Mouse (Mus musculus) mouse trophoblast stem cell (cell line): ENCODE results near the gene 5830473C10Rik.
"Not testable (repeated sequence)": the region's sequence is repeated elsewhere in the genome, so short reads cannot be mapped to it uniquely, and the experiment has no call there.

Experiments
- in situ Hi-C, 2 experiments: fragments of 300-500 bp; cut with MseI, MboI; formaldehyde crosslinking; loops; 2 replicates in 1 of 2; 3 replicates in 1 of 2; pipeline ENCODE4 v1.15.1; 2025

The 5830473C10Rik gene

GRCm38 (mm10) chr5:90591936-90592335, 31.0 kb downstream of the 5830473C10Rik start:
- in situ Hi-C loops: loop anchor here in 1 of 2 experiments (25.0 kb wide), 1 partner anchor 205 kb away; no protein-coding TSS in a partner anchor

GRCm38 (mm10) chr5:90594945-90595344, 34.0 kb downstream of the 5830473C10Rik start:
- in situ Hi-C loops: loop anchor here in 1 of 2 experiments (25.0 kb wide), 1 partner anchor 208 kb away; no protein-coding TSS in a partner anchor

GRCm38 (mm10) chr5:90596155-90596554, 35.2 kb downstream of the 5830473C10Rik start:
- in situ Hi-C loops: loop anchor here in 1 of 2 experiments (25.0 kb wide), 1 partner anchor 209 kb away; no protein-coding TSS in a partner anchor

DNA sequence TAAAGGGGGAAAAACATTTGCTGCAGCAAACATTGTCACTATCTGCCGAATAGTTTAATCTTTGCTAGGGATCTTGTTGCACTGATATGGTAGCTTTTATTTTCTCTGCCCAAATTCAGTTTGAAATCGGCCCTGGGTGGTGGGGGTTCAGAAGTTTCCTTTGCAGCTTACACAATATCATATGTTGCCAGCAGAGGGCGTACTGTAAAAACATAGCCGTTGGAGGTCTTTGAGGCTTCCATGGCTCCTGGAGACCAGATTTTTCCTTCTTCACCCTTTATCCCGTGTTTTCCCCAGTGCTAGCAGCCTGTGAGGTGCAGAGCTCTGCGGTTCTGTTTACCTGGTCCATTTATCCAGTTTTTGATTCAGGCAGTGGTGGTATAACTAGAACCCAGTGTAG, 40.6 kb downstream of the 5830473C10Rik start:
- in situ Hi-C loops: no loop called here

- in situ Hi-C loops: no loop called here
Observed at GRCm38 (mm10) chr5:90603407-90603923, 42.6 kb downstream of the 5830473C10Rik start.

DNA sequence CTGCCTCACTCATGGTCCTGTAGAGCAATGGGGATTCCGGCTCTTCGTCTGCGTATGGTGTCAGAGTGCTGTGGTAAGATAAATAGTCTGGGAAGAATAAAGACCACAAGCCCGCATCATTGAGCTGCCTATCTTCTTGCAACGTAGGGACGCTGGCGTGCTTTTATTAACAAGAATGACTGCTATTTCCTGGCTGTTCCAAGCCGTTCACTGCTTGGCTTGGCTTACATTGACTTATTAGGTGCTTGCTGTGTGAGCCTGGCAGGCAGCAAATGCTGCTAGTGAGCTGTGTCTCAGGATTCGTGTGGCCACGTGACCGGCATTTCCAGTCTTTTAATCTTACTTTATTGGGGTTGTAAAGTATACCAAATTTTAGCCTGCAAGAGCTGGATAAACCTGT, 48.0 kb downstream of the 5830473C10Rik start:
- in situ Hi-C loops: loop anchor here (5.0 kb wide), 2 partner anchors 33 to 38 kb away; partner anchors contain the start of gene Rassf6 (in 1 of the 2)

DNA sequence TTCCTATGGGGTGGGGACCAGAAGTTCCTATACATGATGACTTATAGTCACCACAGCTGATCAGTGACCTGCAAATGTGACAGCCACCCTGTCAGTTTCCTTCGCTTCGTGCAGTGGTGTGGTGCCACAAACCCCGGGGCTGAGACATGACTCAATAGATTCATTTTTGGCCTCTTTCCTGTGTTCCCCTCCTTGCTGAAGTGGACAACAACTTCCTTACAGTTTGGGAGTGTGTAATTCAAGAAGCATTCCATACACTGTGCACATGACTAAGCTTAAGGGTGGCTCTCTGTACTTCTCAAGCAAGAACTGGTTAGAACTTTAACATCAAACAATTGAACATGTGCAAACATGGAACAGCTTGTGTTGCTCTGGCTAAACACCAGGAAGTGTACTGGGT, 50.5 kb downstream of the 5830473C10Rik start:
- in situ Hi-C loops: no loop called here

GRCm38 (mm10) chr5:90611996-90612611, 51.2 kb downstream of the 5830473C10Rik start:
- in situ Hi-C loops: no loop called here

DNA sequence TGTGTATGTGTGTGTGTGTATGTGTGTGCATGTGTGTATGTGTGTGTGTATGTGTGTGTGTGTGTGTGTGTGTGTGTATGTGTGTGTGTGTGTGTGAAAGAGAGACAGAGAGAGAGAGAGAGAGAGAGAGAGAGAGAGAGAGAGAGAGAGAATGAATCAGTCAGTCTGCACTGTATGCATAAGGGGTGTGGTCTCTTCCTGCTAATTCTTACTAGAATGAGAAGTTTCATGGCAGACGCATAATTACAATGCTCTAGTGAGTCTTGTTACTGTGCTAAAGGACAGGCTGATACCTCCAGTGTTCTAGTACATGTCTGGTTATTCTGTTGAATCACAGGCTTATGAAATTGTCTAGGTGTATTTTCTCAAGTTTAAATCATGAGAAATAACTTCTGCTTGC, 51.8 kb downstream of the 5830473C10Rik start:
- in situ Hi-C loops: not testable (repeated sequence)

DNA sequence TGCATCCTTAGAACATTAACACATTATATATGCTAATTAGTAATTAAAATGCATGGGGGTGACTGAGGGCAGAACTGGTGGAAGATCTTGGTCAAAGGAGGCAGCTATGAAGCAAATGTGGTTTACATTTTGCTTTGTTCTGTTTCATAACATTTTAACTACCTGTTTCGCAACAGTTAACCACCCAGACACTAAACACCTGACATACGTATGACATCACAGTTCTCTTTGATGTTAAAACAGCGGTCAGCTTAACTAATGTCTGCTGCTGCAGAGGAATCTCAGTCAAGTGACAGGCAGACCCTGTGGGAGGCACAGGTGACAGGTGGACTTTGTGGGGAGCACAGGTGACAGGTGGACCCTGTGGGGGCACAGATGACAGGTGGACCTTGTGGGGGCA, 57.0 kb downstream of the 5830473C10Rik start:
- in situ Hi-C loops: no loop called here

DNA sequence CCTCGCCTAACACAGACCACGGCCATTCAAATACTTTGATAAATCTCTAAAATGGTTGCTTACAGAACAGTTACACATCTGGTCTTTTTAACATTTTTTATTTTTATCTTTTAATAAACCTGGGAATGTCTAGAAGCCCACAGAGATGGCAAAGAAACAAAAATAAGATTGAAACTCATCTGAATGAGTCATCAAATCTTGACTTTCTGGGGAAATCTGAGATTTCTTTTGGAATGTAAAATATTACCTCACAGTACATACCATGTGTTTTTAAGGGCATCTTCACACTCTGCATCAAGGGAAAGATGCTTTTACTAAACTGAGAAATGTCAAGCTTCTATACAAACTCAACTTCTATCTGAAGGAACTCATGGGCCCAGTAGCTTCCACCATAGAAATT, 60.4 kb downstream of the 5830473C10Rik start:
- in situ Hi-C loops: no loop called here

- in situ Hi-C loops: no loop called here
Observed at GRCm38 (mm10) chr5:90621726-90622125, 60.8 kb downstream of the 5830473C10Rik start.

DNA sequence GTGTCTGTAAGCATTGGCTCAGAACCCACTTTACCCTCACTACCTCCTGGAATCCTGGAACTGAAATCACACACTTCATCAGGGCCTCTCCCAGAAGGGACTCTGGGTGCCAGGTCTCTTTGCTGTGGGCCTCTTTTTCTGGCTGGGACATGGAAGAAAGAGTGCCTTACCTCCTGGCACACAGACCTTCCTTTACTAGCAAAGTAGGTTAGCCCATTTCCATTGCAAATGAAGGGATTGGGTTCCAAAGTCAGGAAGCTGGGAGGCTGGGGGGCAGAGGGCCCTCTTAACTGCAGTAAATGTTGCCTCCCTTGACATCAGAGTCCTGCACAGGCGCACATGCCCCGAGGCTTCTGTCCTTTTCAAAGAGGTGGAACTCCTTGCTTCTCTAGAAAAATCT, 62.3 kb downstream of the 5830473C10Rik start:
- in situ Hi-C loops: no loop called here

GRCm38 (mm10) chr5:90624708-90625425, 64.0 kb downstream of the 5830473C10Rik start:
- in situ Hi-C loops: no loop called here

DNA sequence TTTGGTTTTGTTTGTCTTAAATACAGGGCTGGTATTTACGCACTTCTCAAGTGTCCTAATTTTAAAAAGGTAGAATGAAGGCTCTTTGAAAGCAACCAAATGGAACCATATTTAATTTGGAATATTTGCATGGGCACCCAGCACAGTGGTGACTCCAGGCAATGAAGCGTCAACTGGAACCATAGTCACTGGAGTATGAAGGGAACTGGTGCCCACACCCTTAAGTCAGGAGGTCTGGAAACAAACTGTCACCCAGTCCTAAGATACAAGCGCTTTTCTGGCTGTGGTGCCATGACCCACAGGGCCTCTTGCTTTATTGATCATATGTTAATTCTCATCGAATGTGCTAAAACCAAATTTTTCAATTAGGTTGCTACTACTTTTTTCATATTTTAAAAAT, 66.5 kb downstream of the 5830473C10Rik start:
- in situ Hi-C loops: no loop called here

GRCm38 (mm10) chr5:90628011-90628410, 67.1 kb downstream of the 5830473C10Rik start:
- in situ Hi-C loops: no loop called here

DNA sequence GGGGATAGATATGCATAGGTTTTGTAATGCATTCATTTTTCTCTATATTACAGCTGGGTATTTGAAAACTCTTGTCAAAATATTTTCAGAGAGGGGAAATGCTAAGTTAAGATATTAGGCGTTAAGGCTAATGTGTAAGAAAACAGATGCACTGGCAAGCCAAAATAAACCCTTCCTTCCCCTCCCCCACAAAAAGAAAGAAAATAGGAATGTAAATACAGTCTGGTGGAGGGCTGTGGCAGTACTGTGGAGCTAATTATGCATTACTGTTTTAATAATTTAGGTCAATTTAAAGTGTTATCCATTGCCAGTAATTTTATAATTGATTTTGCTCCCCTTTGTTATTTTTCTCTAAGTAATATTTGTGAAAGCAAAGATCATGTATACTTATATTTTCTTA, 67.6 kb downstream of the 5830473C10Rik start:
- in situ Hi-C loops: no loop called here

GRCm38 (mm10) chr5:90634885-90635284, 74.0 kb downstream of the 5830473C10Rik start:
- in situ Hi-C loops: no loop called here

DNA sequence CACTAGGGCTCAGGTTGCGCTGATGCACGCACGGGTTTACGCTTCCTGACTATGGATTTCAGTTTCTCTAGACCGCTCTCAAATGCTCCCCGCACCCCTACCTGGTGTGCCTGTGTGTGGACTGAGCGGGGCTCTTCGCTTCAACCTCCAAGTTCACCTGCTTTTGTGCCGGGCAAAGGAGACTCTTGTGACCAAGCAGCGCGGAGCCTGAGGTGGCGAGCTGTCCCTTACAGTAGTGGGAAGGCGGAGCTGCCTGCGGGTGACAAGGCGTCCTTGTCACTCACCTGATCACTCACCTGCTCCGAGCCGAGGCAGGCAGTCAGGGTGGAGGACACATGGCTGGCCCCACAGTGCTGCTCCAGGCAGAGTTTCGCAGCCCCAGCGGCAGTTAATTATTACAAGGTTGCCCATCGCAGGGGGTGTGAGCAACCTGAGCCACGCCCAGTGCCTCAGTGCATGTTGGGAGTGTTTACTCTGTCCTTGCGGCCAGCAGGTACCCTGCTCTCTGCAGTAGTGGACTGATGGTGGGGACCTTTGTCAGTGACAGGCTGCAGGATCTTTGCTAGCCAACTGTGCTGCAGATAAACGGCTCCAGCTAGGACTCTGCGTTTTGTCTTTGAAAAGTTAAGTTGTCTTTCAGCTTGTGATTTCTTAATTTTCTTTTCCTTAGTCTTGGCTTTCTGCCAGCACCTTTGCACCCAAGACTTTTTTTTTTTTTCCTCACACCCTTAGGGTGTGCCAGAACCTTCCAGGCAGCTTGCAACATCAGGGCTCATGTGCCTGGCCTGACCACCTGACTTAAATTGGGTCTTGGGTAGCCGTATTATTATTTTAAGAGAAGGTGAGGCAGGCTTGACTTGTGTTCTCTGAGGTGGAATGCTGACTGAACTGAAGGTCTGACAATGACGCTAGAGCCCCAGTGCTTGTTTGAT, 79.6 kb downstream of the 5830473C10Rik start, which contains the start of gene Rassf6:
Gene Rassf6, minus strand, starts transcription at position 372 of the 932 bp plus-strand sequence.
- in situ Hi-C loops: loop anchor here in 1 of 2 experiments (5.0 kb wide), 1 partner anchor 33 kb away; no protein-coding TSS in a partner anchor

- in situ Hi-C loops: loop anchor here in 1 of 2 experiments (5.0 kb wide), 1 partner anchor 34 kb away; no protein-coding TSS in a partner anchor
Observed at GRCm38 (mm10) chr5:90641218-90641610, 80.3 kb downstream of the 5830473C10Rik start.

- in situ Hi-C loops: loop anchor here in 1 of 2 experiments (5.0 kb wide), 1 partner anchor 38 kb away; no protein-coding TSS in a partner anchor
Observed at GRCm38 (mm10) chr5:90645579-90645978, 84.7 kb downstream of the 5830473C10Rik start.
